Mouse (Mus musculus) kidney, embryonic 14.5 days (tissue): ENCODE measurements at regions not wholly inside any gene's neighbourhood (a gene's known extent, or its start where the extent isn't known, plus 50 kb on each side); places are given as distances from the start of the nearest gene placed in this dataset.

Source experiments
- ATAC-seq: fragments of 200-750 bp; cut with Nextera tagmentation; 2 replicates; pipeline ENCODE4 v1.8.0; 2017; ENCODE audit warnings: moderate number of reproducible peaks, mild to moderate bottlenecking, moderate TSS enrichment, moderate library complexity; ENCODE audit not compliant: low FRiP score, low TSS enrichment
- H3K27ac ChIP-seq: fragments of 300-500 bp; sonication (generic); 2 replicates; pipeline ENCODE4 v1.5.1; 2014; ENCODE audit warnings: low read depth, mild to moderate bottlenecking, low read length, moderate library complexity, mixed read lengths
- H3K27me3 ChIP-seq: fragments of 300-500 bp; sonication (generic); 2 replicates; pipeline ENCODE4 v1.6.1; 2014; ENCODE audit warnings: mild to moderate bottlenecking, low read length; ENCODE audit not compliant: control insufficient read depth, insufficient read depth
- H3K36me3 ChIP-seq: fragments of 300-500 bp; sonication (generic); 2 replicates; pipeline ENCODE4 v1.6.1; 2014; ENCODE audit warnings: low read length, mixed read lengths; ENCODE audit not compliant: control insufficient read depth, insufficient read depth
- H3K4me1 ChIP-seq: fragments of 300-500 bp; sonication (generic); 2 replicates; pipeline ENCODE4 v1.6.1; 2014; ENCODE audit warnings: low read length, mixed read lengths; ENCODE audit not compliant: control insufficient read depth, insufficient read depth
- H3K4me2 ChIP-seq: fragments of 300-500 bp; sonication (generic); replicated peaks from 2 replicates; pipeline ENCODE4 v1.6.1; 2014; ENCODE audit warnings: low read depth, mild to moderate bottlenecking, low read length
- H3K4me3 ChIP-seq: fragments of 300-500 bp; sonication (generic); 2 replicates; pipeline ENCODE4 v1.5.1; 2014; ENCODE audit warnings: mild to moderate bottlenecking, low read length
- H3K9ac ChIP-seq: fragments of 300-500 bp; sonication (generic); 2 replicates; pipeline ENCODE4 v1.6.1; 2014; ENCODE audit warnings: low read depth, mild to moderate bottlenecking, low read length, moderate library complexity
- H3K9me3 ChIP-seq: fragments of 300-500 bp; sonication (generic); 2 replicates; pipeline ENCODE4 v1.6.1; 2016; ENCODE audit warnings: low read length; ENCODE audit not compliant: control insufficient read depth
- WGBS: fragments of 180-500 bp; shearing (Covaris S2); extraction: QIAGEN DNeasy Blood & Tissue Kit; methylation state at CpG from one replicate; pipeline ENCODE4 v1.1.7; 2014; 5-methylcytosine and 5-hydroxymethylcytosine counted together

GRCm38 (mm10) chr14:106765884-106766467 is 660.0 kb downstream of the Trim52 start:
- no peaks in the 10 kb centered on the region for H3K36me3 ChIP-seq
- 73% methylated on average over 8 of the region's 8 CpGs for WGBS
- ATAC-seq = peak; percentile 68; the same call in 1 of the 2 replicates

More at GRCm38 (mm10) chr14:106765884-106766467, 660.0 kb downstream of the Trim52 start:
- no peaks in the 10 kb centered on the region for H3K27me3 ChIP-seq
- H3K27ac ChIP-seq = no peak overlapping the region
- no peaks in the 10 kb centered on the region for H3K9me3 ChIP-seq
- H3K4me3 ChIP-seq = no peak overlapping the region
- no peak overlapping the region for H3K9ac ChIP-seq
- H3K4me2 ChIP-seq = no peak overlapping the region
- H3K4me1 ChIP-seq = no peaks in the 10 kb centered on the region
